Mouse (Mus musculus): ENCODE measurements around the gene Mettl24.

Mettl24 gene

DNA sequence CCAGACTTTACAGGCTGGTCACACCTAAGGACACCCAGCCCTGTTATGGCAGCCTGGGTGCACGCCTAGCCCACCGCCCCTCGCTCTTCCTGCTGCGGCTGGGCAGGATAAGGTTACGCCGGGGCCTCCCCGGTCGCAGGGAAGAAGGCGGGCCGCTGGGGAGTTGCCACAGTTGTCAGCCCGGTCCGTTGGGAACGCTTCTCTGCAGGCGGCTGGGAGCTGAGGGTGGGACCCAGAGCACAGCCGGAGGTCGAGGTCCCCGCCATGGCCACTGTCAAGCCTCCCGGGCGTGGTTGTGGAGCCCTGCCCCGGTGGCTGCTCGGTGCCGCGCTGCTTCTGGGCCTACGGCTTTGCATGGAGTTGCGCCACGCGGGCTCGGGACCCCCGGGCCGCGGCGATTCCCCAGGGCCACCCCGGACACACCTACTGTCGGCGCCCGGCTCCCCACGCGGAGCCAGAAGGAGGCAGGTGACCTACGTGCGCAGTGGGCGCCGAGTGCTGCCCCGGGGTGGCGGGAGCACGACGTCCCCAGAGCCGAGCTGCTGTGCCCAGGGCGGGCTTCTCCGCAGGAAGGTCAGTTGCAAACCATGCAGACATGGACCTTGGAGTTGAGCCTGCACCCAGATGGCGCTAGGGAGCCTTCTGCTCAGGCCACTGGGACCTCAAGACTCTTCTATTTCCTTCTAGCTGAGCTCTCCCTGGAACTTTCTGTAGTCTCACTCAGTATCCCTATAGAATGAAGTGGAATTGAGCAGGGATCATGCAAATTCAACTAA is at the start of gene Mettl24:
TSS of gene Mettl24 (plus strand) at position 191 of the 776 bp plus-strand sequence.
- peak; percentile 19 for DNase-seq (ENCODE audit: low read depth, low spot score)

DNA sequence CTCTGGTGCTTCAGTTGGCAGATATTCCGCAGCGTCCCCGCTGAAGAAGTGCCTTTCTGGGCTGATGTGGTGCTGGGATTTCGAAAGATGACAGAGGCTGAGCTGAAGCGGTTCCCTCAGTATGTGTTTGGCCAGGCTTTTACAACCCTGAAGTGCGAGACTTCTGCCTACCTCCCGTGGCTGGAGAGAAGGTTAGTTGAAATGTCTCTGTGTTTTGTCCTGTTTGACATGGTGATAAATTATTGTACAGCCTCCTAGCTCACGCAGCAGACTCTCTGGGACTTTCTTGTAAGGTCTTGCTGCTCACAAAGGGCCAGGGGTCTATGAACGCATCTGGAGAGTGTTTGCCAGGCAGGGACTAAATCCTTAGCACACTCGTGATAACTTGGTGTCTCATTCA is 45.8 kb upstream of the Mettl24 start:
- DNase-seq (ENCODE audit: low read depth, low spot score), result no peak

DNA sequence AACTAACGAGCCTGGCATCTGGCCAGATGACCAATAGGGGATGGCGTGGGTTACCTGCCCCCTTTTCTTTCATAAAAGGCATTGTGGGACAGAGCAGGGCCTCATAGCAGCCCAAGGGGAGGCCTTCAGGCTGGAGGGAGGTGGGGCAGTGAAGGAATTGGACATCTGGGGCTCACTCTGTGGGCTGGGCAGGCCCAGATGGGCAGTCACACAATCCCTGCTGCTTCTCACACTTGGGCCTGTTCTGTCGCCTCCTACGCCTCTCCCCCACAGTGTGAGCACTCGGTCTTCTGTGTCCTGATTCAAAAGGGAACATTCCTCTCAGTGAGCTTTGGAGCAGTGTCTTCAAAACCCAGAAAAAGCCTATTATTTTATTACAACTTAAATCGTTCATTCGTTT is 44.8 kb upstream of the Mettl24 start:
- DNase-seq (ENCODE audit: low read depth, low spot score), result no peak

DNA sequence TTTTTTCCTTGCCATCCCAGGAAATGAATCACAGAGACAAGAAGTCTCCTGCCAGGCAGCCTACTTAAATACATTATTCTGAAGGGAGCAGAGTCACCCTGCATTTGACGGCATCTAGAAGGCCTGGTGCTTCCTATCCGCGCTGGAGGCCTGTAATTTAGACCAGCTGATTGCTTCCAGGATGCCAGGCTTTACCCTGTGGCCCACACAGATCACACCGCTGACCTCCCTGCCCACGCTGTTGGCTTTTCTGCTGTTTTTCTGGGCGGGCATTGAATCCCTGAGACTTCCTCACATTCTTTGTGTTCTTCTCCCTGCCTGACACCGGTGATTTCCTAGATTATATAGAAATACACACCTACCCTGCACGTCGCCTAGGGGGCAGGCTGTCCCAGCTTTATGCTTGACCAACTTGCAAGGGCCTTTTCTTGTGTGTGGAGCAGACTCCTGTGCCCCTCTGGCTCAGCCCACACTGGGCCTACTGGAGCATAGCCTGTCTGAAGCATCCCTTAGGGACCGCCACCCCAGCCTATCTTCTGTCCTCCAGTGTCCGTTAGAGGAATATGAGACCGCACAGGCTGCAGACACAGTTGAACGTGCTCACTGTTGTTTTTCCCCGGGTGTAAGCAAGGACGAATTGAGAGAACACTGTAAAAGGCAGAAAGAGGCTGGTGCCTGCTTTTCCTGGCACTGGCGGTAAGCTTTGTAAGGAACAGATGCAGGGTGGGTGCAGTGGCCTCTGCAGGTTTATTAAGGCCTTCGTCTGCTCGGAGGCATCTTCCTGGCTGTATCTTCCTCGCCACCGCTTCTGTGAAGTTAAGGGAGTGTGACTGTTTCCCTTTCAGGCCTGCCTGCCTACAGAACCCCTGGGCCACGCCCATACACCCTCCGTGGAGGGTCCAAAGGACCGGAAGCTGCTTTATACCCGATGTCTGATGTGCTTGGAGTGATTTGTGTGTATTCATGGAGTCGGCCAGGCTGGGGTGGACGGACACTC is 44.0 kb upstream of the Mettl24 start:
- DNase-seq (ENCODE audit: low read depth, low spot score), result no peak

DNA sequence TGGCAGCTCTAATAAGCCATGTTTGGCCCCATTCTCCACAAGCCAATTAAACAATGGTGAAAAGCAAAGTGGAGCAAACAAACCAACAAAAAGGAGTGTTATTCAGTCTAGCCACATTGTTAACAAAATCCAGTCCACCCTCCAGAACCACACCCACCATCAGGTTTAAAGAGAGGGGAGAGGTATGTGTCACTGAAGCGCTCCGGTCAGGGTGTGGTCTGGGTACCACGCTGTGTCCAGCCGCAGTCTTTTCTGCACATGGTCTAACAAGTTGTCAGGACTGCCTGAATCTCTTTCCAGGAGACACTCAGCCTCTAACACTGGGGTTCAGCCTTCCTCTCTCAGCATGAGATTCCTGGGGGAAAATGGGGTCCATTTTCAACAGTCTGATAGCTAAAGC is 42.7 kb upstream of the Mettl24 start:
- DNase-seq (ENCODE audit: low read depth, low spot score), result no peak

DNA sequence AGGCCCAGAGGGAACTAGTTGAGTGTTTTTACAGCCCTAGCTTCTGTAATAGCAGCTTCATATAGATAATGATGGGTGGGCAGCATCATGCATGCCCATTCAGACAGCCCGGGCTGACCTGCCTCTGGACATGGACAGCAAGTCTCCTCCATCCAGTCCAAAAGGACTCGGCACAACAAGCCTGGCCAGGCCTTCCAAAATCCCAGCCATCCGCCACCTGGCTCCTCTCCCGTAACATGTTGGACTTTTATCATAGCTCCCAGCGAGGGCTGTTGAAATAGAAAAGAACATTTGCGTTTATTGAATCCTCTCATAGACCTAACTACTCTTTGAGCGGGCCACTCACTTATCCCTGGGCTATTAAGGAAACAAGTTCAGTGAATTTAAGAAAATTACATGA is 41.2 kb upstream of the Mettl24 start:
- DNase-seq (ENCODE audit: low read depth, low spot score), result no peak

DNA sequence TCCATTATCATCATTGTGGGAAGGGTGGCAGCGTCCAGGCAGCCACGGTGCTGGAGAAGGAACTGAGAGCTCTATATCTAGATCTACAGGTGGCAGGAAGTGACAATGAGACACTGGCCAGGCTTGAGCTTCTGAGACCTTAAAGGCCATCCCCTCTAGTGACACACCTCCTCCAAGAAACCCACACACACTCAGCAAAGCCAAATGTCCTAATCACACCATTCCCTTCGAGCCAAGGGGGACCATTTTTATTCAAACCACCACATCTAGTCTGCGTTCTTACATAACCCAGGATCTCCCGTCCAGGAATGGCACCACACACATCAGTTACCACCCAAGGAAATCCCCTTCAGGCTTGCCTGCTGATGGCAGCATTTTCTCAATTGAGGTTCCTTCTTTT is 40.0 kb upstream of the Mettl24 start:
- DNase-seq (ENCODE audit: low read depth, low spot score), result no peak

DNA sequence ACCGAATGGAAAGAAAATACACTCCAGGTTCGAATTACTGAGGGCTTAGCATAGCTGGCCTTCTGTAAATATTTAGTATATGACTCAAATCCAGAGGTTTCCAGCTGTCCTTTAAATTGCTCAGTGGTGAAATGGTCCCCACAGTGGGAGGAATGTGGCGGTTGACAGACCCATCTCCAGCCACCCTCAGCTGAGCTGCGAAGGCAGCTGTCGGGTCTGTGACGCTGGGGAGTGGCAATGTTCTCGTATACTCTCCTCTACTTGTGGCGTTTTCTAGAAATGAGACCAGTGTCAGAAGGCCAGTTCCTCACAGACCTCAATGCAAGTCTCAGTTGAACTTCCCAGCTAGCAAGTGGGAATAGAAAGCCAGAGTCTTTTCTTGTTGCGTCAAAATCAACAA is 38.6 kb upstream of the Mettl24 start:
- no peak for DNase-seq (ENCODE audit: low read depth, low spot score)

DNA sequence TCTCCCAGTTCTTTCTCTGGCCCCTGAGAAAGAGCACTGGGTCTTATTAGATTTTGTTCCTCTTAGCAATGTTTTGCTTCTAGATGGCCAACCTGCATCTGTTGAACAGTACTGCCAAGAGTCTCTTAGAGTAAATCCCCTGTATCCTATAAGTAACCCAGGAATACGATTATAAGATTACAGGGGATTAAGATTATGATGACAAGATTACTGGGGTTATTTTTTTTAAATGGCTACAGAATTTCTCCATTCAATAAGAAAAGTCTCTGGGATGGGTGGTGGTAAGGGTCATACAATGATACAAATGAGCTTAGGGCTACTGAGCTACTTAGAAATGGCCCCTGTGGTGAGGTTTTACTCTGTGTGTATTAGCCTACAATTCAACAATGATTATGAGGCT is 37.7 kb upstream of the Mettl24 start:
- DNase-seq (ENCODE audit: low read depth, low spot score), result no peak

DNA sequence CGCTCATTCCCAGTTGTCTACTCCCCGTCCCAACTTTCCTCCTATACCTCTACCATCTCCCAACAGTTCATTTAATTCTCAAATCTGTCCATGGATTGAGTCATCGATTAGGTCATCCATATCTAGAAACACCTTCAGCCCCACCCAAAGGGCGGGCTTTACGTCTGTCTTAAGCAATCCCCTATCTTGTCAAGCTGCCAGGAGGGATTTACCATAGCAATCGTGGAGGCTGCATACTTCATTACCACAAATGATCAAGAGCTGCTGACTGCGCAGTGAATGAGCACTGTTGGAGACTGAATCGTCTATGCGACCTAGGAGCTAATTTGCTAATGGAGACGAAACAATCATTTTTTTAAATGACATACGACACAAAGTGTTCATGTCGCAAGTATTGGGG is 34.3 kb upstream of the Mettl24 start:
- no peak for DNase-seq (ENCODE audit: low read depth, low spot score)

DNA sequence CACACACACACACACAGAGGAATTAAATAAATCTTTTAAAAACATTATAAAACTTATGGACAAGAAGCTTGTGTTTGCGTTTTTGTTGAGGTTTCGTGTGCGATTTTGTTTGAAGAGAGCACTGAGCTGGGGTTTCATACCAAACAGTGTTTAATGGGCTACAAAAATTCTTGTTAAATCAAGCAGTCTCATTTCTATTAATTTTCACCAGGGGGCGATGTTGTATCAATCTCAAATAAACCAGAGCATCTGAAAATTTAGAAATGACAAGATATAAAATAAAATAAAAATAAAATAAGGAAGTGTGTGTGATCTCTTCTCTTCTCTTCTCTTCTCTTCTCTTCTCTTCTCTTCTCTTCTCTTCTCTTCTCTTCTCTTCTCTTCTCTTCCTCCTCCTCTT is 33.4 kb upstream of the Mettl24 start:
- DNase-seq (ENCODE audit: low read depth, low spot score), result no peak

DNA sequence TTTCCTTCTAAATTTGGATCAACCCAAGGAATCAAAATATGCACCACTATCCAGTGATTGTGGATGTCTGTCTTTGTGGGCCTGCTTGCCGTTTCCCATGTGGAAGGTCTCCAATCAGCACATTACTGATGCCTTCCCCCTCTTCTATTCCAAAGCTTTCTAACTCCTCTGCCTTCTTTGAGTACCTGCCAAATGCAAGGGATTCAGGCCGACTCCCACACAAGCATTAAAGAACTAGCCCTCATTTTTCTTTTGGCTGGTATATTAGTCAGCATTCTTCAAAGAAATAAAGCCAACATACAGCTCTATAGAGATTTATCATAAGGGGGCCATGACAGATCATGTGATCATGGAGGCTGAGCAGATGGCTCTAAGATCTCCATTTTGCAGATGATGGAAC is 31.4 kb upstream of the Mettl24 start:
- no peak for DNase-seq (ENCODE audit: low read depth, low spot score)

DNA sequence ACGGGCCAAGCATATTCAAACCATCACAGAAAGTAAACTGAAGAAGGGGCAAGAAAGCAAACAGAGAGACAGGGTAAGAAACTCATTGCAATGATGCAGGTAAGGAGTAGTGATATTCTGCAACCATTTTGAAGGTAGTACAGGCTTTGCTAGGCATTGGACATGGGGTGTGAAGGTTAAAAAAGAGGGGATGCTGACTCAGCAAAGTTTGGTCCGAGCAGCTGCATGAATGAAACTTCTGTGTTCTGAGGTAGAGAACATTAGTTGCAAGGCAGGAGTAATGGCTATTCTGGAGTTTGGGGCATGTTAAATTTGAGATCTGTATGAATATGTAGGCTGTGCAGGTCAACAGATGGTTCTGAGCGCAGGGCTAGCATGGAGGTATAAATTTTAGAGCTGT is 17.8 kb upstream of the Mettl24 start:
- no peak for DNase-seq (ENCODE audit: low read depth, low spot score)

DNA sequence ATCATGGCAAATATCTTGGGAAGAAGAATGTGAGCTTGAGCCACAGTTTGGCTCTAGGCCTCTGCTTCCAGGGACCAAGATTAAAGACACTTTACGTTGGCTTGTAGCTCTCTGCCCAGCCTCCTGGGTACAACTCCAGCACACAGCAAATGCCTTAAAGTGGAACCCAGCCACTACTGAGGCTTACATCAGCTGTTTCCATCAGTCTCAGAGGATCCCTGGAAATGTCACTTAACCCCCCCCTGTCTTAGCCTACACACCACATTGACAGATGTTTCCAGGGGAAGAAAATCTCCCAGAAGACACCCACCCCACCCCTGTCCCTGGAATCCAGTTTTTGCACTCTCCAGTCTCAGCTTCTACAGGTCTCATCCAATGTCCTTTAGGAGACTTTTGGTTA is 16.1 kb upstream of the Mettl24 start:
- DNase-seq (ENCODE audit: low read depth, low spot score), result no peak

DNA sequence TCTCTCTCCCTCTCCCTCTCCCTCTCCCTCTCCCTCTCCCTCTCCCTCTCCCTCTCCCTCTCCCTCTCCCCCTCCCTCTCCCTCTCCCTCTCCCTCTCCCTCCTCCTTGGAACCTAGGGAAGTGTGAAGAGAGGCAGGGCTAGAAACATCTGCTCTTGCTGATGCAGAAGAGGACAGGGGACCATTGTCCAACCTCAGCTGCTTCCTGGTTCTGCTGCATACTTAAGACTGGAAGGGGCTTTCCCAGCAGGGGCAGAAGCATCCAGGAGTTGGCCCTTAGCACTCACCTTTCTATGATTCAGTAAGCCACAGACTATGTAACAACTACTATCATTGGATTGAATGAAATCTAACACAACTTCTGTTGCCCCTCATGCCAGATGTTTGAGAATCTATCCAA is 14.4 kb upstream of the Mettl24 start:
- no peak for DNase-seq (ENCODE audit: low read depth, low spot score)

DNA sequence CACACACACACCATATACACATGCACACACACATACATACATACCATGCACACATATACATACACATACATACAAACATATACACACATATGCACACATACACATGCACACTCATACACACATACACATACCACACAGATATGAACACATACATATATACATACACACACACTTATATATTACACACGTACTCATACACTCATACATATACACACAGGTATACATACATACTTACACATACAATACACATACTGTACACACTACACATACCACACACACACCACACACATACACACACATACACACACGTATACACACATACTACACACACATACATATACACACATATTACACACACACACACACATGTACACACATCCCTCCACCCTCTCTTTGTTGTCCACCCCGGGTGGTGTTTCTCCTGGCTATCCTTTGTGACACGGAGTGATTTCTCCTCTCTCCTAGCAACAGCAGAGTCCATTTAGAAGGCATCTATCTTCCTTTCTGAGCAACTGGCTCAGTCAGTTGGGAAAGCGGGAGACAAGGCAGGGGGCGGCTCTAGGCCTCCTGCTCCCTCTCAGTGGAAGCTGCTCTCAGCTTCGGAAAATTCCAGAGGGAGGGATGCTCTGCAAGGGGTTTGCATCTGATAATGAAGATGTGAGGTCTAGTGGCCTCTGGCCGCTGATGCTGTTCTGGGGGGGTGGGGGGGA is 10.3 kb upstream of the Mettl24 start:
- no peak for DNase-seq (ENCODE audit: low read depth, low spot score)

DNA sequence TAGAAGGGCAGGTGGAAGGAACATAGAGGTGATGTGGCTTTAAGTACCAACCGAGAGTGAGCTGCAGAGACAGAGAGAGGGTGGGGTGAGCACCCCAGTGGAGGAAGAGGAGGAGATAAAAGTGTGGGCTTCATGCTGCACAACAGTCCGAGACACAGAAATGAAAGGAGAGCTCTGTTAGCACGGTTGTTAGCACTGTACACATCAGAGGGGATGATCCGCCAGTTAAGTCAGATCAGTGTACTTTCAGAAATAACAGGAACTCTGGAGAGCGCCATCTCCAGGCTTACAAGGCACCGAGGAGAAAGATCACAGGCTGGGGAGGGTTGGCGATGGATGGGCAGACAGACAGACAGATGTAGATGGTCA is 9.8 kb upstream of the Mettl24 start:
- DNase-seq (ENCODE audit: low read depth, low spot score), result no peak

DNA sequence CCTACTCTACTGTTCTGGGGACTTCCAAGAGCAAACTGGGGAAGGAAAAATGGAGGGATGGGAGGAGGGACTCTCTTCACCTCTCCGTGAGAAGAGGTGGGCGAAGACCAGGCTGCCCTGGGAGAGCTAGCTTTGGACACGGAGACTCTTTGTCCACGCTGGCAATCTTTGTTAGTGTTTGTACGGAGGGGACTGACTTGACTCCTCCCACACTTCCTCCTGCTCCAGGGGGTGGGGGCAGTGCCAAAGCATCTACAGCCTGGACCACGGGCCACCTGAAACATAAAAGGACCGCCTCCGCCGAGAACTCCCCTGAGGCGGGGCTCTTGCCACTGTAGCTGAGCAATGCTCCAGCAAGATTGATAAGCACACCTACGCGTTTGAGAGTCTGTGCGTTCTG is 8.9 kb upstream of the Mettl24 start:
- DNase-seq (ENCODE audit: low read depth, low spot score), result peak; percentile 30

DNA sequence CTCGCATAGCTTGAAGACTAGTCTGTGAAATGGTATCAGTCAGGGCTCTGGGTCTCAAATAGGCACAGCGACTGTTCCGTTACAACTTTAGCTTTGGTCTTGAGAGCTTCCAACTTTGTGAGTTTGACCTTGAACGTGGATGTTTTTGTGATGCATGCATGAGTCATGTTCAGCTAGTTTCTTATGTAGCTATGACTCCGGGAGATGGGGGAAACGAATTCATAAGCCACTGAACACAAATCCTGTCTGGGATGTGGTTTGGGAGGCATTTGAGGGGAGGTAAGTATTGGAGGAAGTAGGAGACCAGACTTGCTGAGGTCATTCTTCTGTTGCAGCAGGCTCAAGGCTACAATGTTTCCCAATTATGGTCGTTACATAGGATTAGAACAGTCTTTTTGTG is 7.2 kb upstream of the Mettl24 start:
- no peak for DNase-seq (ENCODE audit: low read depth, low spot score)

DNA sequence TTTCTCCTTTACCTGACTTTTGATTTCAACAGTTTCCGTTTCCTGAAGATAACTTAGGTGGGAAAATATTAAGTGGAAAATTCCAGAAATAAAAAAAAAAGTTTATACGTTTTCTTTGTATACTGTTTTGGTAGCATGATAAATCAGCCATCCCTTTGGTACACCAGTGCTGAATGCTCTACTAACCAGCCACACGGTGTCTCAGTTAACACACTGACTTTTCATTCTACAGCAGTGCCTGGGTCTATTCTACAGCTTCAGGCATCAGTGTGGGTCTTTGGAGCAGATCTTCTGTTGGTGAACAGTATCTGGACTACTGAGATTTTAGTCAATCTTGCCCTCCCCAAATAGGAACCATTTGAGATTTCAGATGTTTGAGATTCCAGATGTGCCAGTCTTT is 4.6 kb upstream of the Mettl24 start:
- DNase-seq (ENCODE audit: low read depth, low spot score), result no peak

DNA sequence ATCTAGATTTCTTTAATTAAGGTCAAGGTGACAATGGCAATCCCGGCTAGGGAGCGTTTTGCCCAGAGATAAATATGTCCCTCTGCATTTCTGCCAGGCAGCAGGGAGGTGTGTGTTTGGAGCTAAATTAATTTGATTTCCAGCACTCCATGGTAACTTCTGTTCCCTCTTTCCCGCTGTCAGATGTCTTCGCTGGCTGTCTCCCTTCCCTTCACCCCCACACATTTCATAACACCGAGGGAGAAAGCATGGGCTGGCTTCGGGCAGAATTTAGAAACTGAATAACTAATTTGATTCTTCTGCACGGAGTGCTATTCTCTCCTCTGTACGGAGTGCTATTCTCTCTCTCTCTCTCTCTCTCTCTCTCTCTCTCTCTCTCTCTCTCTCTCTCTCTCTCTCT is 612 bp upstream of the Mettl24 start:
- no peak for DNase-seq (ENCODE audit: low read depth, low spot score)

DNA sequence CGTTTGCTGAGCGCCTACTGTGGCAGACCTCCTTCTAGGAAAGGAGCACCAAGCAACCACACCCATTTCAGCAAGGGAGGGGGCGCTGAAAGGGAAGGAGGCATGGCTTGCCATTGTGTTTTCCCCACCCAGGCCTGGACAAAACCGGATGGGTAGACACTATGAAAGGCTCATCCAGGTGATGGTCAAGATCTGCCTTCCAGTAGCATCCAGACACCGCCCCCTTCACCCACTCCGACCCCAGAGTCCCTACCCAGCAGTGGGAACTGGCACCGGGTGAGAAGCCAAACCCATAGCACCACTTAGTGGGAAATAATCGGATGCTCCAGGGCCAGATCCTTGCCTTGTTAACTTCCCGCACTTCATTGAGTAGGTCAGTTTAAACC is 779 bp downstream of the Mettl24 start:
- no peak for DNase-seq (ENCODE audit: low read depth, low spot score)

All from CD4-positive helper T cell, adult 2 months (primary cell).